12 mouse cellular contexts compared by ENCODE assay signal in genomic region chr7:63917693-63918092, GRCm38 (mm10). TPM values are rescaled to one million over a fixed set of nuclear protein-coding genes. Genes with fewer than 3 reads are reported as not detected.
DNase-seq lines count a peak whose midpoint lies in the region; ATAC-seq and TF ChIP-seq lines count a peak whose summit lies in the region.
"Had no signal": no experiment of that assay in that cellular context is flagged by ENCODE, and none has a peak within 500 bp of the region (broad histone marks: within the 10 kb centered on the region; RNA-seq: fewer than 3 reads in every experiment).

No protein-coding gene starts in this region.

- ATAC-seq in heart, embryonic 12.5 days (ENCODE audit: insufficient number of reproducible peaks, low FRiP score) = no peak
- ATAC-seq in hindbrain, embryonic 16.5 days = no peak

- peak; percentile 84 to 87 for DNase-seq in heart, adult 18-20 months
- peak; percentile 65 for DNase-seq in adipocyte (ENCODE audit: low spot score)
- peak; percentile 47 for DNase-seq in gastrocnemius, postnatal 10 days
- peak; percentile 96 to 98 for DNase-seq in kidney, postnatal 25 days
- no peak for DNase-seq in thymus, adult 2 months
- no peak for DNase-seq in urinary bladder, adult 18-20 months (ENCODE audit: low spot score in 2 of 2)

- H3K9ac ChIP-seq in heart, embryonic 12.5 days = no peak overlapping the region
- no peak overlapping the region for H3K9ac ChIP-seq in hindbrain, embryonic 16.5 days (ENCODE audit: low read depth, low read length)
- H3K9ac ChIP-seq: embryonic facial prominence, embryonic 13.5 days; neural tube, embryonic 12.5 days had no signal

- TF ChIP-seq POLR2A in thymus, adult 2 months (IDR thresholded peaks at IDR 0.05; ENCODE audit: control insufficient read depth, extremely low read depth, insufficient read depth, low read length, poor library complexity) = no peak

- no peaks in the 10 kb centered on the region for H3K27me3 ChIP-seq in heart, embryonic 12.5 days (replicated peaks)
- no peaks in the 10 kb centered on the region for H3K27me3 ChIP-seq in thymus, adult 2 months (ENCODE audit: control insufficient read depth, insufficient read depth, low read length)
- H3K27me3 ChIP-seq in hindbrain, embryonic 16.5 days (replicated peaks; ENCODE audit: control insufficient read depth, insufficient read depth, low read length) = no peaks in the 10 kb centered on the region
- H3K27me3 ChIP-seq: embryonic facial prominence, embryonic 13.5 days; neural tube, embryonic 12.5 days had no signal

- H3K9me3 ChIP-seq in heart, embryonic 12.5 days (replicated peaks) = no peaks in the 10 kb centered on the region
- no peaks in the 10 kb centered on the region for H3K9me3 ChIP-seq in hindbrain, embryonic 16.5 days (ENCODE audit: control insufficient read depth, low read length)
- H3K9me3 ChIP-seq: embryonic facial prominence, embryonic 13.5 days; G1E; neural tube, embryonic 12.5 days had no signal

- 77% methylated on average over 6 of the region's 6 CpGs for WGBS in heart, embryonic 12.5 days
- 61% methylated on average over 6 of the region's 6 CpGs for WGBS in thymus, adult 2 months
- 37% methylated on average over 5 of the region's 6 CpGs for WGBS in hindbrain, embryonic 16.5 days

- no peak overlapping the region for H3K27ac ChIP-seq in heart, embryonic 12.5 days (ENCODE audit: poor library complexity, severe bottlenecking)
- H3K27ac ChIP-seq in thymus, adult 2 months (ENCODE audit: control insufficient read depth, insufficient read depth, low read length) = no peak overlapping the region
- H3K27ac ChIP-seq in hindbrain, embryonic 16.5 days (ENCODE audit: low read depth, low read length) = no peak overlapping the region
- H3K27ac ChIP-seq: embryonic facial prominence, embryonic 13.5 days; neural tube, embryonic 12.5 days had no signal

- no peak overlapping the region for H3K4me3 ChIP-seq in heart, embryonic 12.5 days
- no peak overlapping the region for H3K4me3 ChIP-seq in thymus, adult 2 months (ENCODE audit: control insufficient read depth, insufficient read depth, low read length)
- no peak overlapping the region for H3K4me3 ChIP-seq in hindbrain, embryonic 16.5 days (ENCODE audit: low read length)
- H3K4me3 ChIP-seq: embryonic facial prominence, embryonic 13.5 days; neural tube, embryonic 12.5 days had no signal

- peaks cover 63% of the 10 kb centered on the region for H3K4me1 ChIP-seq in heart, embryonic 12.5 days (replicated peaks)
- peaks cover 67% of the 10 kb centered on the region for H3K4me1 ChIP-seq in thymus, adult 2 months (replicated peaks; ENCODE audit: control insufficient read depth, insufficient read depth, low read length)
- peaks cover 13% of the 10 kb centered on the region for H3K4me1 ChIP-seq in hindbrain, embryonic 16.5 days (ENCODE audit: control insufficient read depth, insufficient read depth, low read depth, low read length)

- no peaks in the 10 kb centered on the region for H3K36me3 ChIP-seq in heart, embryonic 12.5 days
- H3K36me3 ChIP-seq in thymus, adult 2 months (ENCODE audit: control insufficient read depth, insufficient read depth, low read length) = 0 out of 2 replicates have a peak, but pooled peaks cover 8% of the 10 kb centered on the region
- no peaks in the 10 kb centered on the region for H3K36me3 ChIP-seq in hindbrain, embryonic 16.5 days (ENCODE audit: control insufficient read depth, insufficient read depth, low read length)
- H3K36me3 ChIP-seq: embryonic facial prominence, embryonic 13.5 days; neural tube, embryonic 12.5 days had no signal

- no peak for TF ChIP-seq CTCF in thymus, adult 2 months (IDR thresholded peaks at IDR 0.05; ENCODE audit: borderline replicate concordance, control insufficient read depth, extremely low read depth, insufficient read depth, low read length, poor library complexity)

- no peak overlapping the region for H3K4me2 ChIP-seq in heart, embryonic 12.5 days
- H3K4me2 ChIP-seq in hindbrain, embryonic 16.5 days (ENCODE audit: low read length) = no peak overlapping the region
- H3K4me2 ChIP-seq: embryonic facial prominence, embryonic 13.5 days; neural tube, embryonic 12.5 days had no signal

RNA-seq across cellular contexts. Expression of gene E030018B13Rik, which starts 1.0 kb away (rescaled TPM):
- total RNA-seq in heart, adult 18-20 months (2021) = not detected
- not detected in 2 replicates for polyA plus RNA-seq in heart, embryonic 12.5 days (2016; fragmentation: Nextera tagmentation; extraction: Ambion mirVana)
- total RNA-seq in gastrocnemius, postnatal 10 days (2021) = not detected
- not detected in 2 replicates for polyA plus RNA-seq in thymus, adult 2 months (2012; rRNA removed)
- not detected in 2 replicates for polyA plus RNA-seq in hindbrain, embryonic 16.5 days (2015; fragmentation: Nextera tagmentation; extraction: Ambion mirVana)
- total RNA-seq: G1E; left cerebral cortex, postnatal 10 days had no signal
- polyA plus RNA-seq: embryonic facial prominence, embryonic 13.5 days; G1E had no signal

RNA-seq across cellular contexts. Expression of gene Klf13, which starts 21.0 kb away (rescaled TPM):
- 10 to 100 TPM; 42.9 to 59.3 TPM for total RNA-seq in heart, adult 18-20 months (2021)
- 16.7 and 17.4 TPM in 2 replicates for polyA plus RNA-seq in heart, embryonic 12.5 days (2016; fragmentation: Nextera tagmentation; extraction: Ambion mirVana)
- 10 to 100 TPM; 38.3 to 50.8 TPM for total RNA-seq in gastrocnemius, postnatal 10 days (2021)
- 172 and 234 TPM in 2 replicates for polyA plus RNA-seq in thymus, adult 2 months (2012; rRNA removed)
- polyA plus RNA-seq in hindbrain, embryonic 16.5 days (2015; fragmentation: Nextera tagmentation; extraction: Ambion mirVana) = 22.1 and 23.9 TPM in 2 replicates

Comparison
In these comparisons a context has a peak if more than half of its experiments do, and no peak if none do; other contexts are left out.
1. DNase-seq: peak in heart, adult 18-20 months (2 of 2), adipocyte (single experiment), gastrocnemius, postnatal 10 days (single experiment) and kidney, postnatal 25 days (2 of 2); none in thymus, adult 2 months (single experiment) and urinary bladder, adult 18-20 months (0 of 2).